Mouse (Mus musculus) forebrain, embryonic 15.5 days (tissue): ENCODE measurements at regions not wholly inside any gene's neighbourhood (a gene's known extent, or its start where the extent isn't known, plus 50 kb on each side); places are given as distances from the start of the nearest gene placed in this dataset.
A peak's percentile ranks its signal among the peaks of the same experiment; 100 is the strongest.

ENCODE experiments used
- ATAC-seq: fragments of 200-750 bp; cut with Nextera tagmentation; replicated peaks from 2 replicates; pipeline ENCODE4 v1.8.0; 2017; ENCODE audit warnings: mild to moderate bottlenecking, moderate TSS enrichment, moderate library complexity
- H3K27ac ChIP-seq: fragments of 300-500 bp; sonication (generic); replicated peaks from 2 replicates; pipeline ENCODE4 v1.5.1; 2015; ENCODE audit warnings: mild to moderate bottlenecking, inconsistent platforms
- H3K27me3 ChIP-seq: fragments of 300-500 bp; sonication (generic); 2 replicates; pipeline ENCODE4 v1.6.1; 2015; ENCODE audit warnings: inconsistent platforms
- H3K36me3 ChIP-seq: fragments of 300-500 bp; sonication (generic); 2 replicates; pipeline ENCODE4 v1.6.1; 2015; ENCODE audit warnings: mild to moderate bottlenecking, inconsistent platforms
- H3K4me1 ChIP-seq: fragments of 300-500 bp; sonication (generic); 2 replicates; pipeline ENCODE4 v1.6.1; 2015; ENCODE audit warnings: inconsistent platforms
- H3K4me2 ChIP-seq: fragments of 300-500 bp; sonication (generic); replicated peaks from 2 replicates; pipeline ENCODE4 v1.6.1; 2015; ENCODE audit warnings: mild to moderate bottlenecking, inconsistent platforms
- H3K4me3 ChIP-seq: fragments of 300-500 bp; sonication (generic); 2 replicates; pipeline ENCODE4 v1.5.1; 2015; ENCODE audit warnings: mild to moderate bottlenecking, inconsistent platforms
- H3K9ac ChIP-seq: fragments of 300-500 bp; sonication (generic); replicated peaks from 2 replicates; pipeline ENCODE4 v1.6.1; 2015; ENCODE audit warnings: mild to moderate bottlenecking, inconsistent platforms
- H3K9me3 ChIP-seq: fragments of 300-500 bp; sonication (generic); 2 replicates; pipeline ENCODE4 v1.6.1; 2016; ENCODE audit warnings: inconsistent platforms
- WGBS: fragments of 180-500 bp; shearing (Covaris S2); methylation state at CpG from one replicate; pipeline ENCODE4 v1.1.7; 2015; ENCODE audit warnings: mixed read lengths; 5-methylcytosine and 5-hydroxymethylcytosine counted together

DNA sequence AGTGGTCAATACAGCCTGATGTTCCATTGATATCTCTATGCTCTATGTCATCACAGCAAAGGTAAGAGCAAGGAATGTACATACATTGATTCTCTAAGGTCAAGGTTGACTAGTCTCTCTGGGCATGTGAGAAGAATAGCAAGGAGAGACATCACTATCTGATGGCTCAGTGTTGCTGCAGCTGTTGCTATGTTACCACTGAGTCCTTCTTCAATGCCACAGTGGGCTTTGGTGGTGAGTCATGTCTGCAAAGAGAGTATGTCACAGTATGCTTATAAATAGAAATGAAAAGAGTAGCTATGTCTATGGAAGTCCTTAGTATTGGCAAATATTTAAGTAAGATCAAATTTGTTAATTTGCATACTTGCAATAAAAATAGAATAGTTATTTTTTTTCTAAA is 326.3 kb downstream of the Cd109 start:
- ATAC-seq = no peak
- no peaks in the 10 kb centered on the region for H3K9me3 ChIP-seq
- no peak overlapping the region for H3K27ac ChIP-seq
- H3K4me2 ChIP-seq = no peak overlapping the region
- H3K9ac ChIP-seq = no peak overlapping the region
- no peaks in the 10 kb centered on the region for H3K27me3 ChIP-seq
- no peak overlapping the region for H3K4me3 ChIP-seq
- H3K36me3 ChIP-seq = no peaks in the 10 kb centered on the region
- H3K4me1 ChIP-seq = no peaks in the 10 kb centered on the region

DNA sequence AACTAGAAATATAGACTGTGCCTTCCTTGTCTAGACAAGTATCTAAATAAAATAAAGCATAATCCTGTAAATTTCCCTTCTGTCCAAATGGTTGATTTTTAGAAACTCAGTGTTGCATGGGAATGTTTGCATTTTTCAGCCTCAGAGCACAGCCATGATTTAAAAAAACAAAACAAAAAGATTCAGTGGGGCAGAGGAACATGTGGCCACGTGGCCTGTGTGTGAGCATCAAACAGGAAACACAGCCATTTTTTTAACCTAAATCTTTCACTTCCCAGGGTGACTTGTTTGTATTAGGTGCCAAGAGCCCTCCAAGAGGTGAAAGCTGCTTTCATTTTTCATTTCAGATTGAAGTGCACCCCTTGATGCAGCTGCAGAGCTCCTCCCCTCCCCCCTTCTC is 349.5 kb downstream of the Cd109 start:
- no peak overlapping the region for H3K9ac ChIP-seq
- 4% methylated on average over 1 of the region's 1 CpGs for WGBS
- H3K36me3 ChIP-seq = no peaks in the 10 kb centered on the region

DNA sequence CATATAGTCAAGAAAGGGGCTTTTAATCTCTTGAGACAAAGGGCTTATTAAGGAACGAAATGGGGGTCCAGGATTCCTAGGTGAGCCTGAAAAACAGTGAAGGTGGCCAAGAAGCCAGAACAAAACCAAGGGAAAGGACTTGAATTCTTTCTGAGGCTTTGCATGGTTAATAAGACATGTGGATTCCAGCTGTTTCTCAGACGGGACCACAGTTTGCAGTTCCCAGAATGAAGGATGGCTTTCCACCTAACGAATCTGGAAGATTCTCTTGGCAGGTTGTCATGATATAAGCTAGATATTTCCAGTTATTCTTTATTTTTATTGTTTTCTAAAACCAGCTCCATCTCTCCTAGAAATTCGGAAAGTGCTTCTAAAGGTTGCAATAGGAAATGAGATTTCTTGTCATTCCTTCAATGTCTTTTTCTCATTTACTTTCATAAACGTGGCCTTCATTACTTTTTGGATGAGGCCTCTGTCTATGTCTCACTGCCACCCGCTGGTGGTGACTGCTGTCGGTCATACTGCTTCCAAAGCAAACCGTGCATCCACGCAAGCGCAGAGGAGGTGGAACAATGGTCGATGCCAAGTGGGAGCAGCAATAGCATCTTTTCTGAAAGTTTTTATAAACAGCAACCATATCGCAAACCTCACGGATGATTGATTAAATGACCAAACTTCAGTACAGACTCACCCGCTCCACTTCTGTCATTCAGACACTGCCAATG is 350.0 kb downstream of the Cd109 start:
- Histone ChIP-seq H3K9ac (no peak overlapping the region), H3K4me2 (no peak overlapping the region), H3K36me3 (no peaks in the 10 kb centered on the region), H3K9me3 (no peaks in the 10 kb centered on the region), H3K4me1 (peaks cover 4% of the 10 kb centered on the region; the same call in 1 of the 2 replicates), H3K4me3 (no peak overlapping the region), H3K27me3 (no peaks in the 10 kb centered on the region), H3K27ac (no peak overlapping the region)
- ATAC-seq = no peak
- WGBS = 66% methylated on average over 14 of the region's 14 CpGs

More for the DNA sequence above, 349.5 kb downstream of the Cd109 start:
- Histone ChIP-seq H3K4me2 (no peak overlapping the region), H3K4me3 (no peak overlapping the region), H3K9me3 (no peaks in the 10 kb centered on the region), H3K27me3 (no peaks in the 10 kb centered on the region), H3K4me1 (peaks cover 4% of the 10 kb centered on the region; the same call in 1 of the 2 replicates), H3K27ac (no peak overlapping the region)
- no peak for ATAC-seq

DNA sequence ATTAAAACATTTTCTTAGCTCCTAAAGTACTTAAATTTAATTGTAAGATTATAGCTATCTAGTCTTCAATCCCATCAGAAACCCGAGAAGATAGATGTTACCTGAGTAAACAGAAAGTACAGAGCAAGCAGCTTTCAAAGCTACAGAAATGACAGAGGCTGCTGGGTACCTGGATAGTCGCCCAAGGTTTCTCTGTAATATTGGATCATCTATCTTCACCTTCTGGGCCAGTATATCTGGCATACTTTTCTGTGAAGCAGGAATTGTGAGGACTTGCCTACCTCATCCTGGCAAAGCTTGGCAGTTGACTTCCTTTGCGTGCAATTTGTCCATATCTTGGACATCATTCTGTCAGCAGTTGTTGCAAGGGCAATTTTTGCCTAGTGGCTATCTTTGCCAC is 356.4 kb downstream of the Cd109 start:
- no peaks in the 10 kb centered on the region for H3K36me3 ChIP-seq
- H3K9ac ChIP-seq = no peak overlapping the region
- H3K27ac ChIP-seq = no peak overlapping the region
- no peaks in the 10 kb centered on the region for H3K9me3 ChIP-seq
- H3K4me1 ChIP-seq = no peaks in the 10 kb centered on the region
- H3K4me3 ChIP-seq = no peak overlapping the region
- WGBS = 87% methylated on average over 3 of the region's 3 CpGs
- H3K27me3 ChIP-seq = no peaks in the 10 kb centered on the region
- H3K4me2 ChIP-seq = no peak overlapping the region
- ATAC-seq = no peak

DNA sequence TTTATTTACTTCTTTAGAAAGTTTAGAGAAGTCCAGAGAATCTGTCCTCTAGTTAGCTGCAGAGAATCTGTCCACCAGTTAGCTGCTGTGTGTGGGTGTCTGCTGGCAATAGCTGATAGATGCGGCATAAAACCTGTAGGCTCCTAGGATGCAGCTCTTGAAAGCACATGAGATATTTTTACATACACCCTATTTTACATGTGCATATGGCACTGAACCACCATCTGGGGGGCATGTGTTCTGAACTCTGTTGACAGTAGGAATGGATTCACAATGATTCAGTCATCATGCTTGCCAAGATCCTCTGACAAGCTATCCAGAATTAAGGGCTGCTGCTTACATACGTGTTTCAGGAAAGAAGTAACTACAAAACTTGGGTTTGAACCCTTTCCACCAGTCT is 368.4 kb downstream of the Cd109 start:
- H3K36me3 ChIP-seq = no peaks in the 10 kb centered on the region
- no peak overlapping the region for H3K4me2 ChIP-seq
- no peak overlapping the region for H3K4me3 ChIP-seq
- peak; percentile 29; the same call in 1 of the 2 replicates for ATAC-seq
- no peaks in the 10 kb centered on the region for H3K27me3 ChIP-seq
- no peak overlapping the region for H3K9ac ChIP-seq
- no peaks in the 10 kb centered on the region for H3K4me1 ChIP-seq
- WGBS = 57% methylated on average over 2 of the region's 2 CpGs
- H3K9me3 ChIP-seq = no peaks in the 10 kb centered on the region
- H3K27ac ChIP-seq = no peak overlapping the region

DNA sequence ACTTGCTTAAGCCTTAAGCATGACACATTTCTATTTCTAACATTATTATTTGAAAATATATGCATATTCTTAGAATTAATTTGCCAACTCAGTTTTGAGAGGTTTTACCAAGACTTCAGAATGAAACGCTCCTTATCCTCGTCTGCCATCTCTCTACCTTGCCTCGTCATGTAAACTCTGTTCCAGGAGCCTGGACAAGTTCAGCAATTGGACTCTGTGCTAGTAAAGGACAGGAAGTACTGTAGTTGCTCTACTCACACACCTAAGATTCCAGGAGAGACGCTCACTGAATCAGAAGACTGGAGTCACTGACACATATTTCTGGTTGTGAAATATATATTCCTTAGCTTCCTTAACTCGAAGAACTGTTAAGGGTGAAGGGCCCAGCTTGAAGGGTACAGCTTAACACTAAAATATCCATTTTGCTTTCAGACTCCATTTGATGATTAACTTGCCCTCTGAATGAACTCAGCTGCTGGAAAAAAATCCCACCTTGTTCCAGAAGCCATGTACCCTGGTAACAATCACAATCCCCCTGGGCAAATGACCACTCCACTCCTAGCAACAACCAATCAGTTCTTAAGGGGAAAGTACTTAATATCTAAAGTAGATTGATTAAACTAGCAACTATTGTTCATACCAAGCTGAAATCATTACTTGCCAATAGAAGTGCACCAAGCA is 370.0 kb downstream of the Cd109 start:
- Histone ChIP-seq H3K4me1 (no peaks in the 10 kb centered on the region), H3K4me3 (no peak overlapping the region), H3K4me2 (no peak overlapping the region), H3K27me3 (no peaks in the 10 kb centered on the region), H3K9ac (no peak overlapping the region), H3K27ac (no peak overlapping the region), H3K9me3 (no peaks in the 10 kb centered on the region), H3K36me3 (no peaks in the 10 kb centered on the region)
- ATAC-seq = no peak
- WGBS = 90% methylated on average over 5 of the region's 5 CpGs

DNA sequence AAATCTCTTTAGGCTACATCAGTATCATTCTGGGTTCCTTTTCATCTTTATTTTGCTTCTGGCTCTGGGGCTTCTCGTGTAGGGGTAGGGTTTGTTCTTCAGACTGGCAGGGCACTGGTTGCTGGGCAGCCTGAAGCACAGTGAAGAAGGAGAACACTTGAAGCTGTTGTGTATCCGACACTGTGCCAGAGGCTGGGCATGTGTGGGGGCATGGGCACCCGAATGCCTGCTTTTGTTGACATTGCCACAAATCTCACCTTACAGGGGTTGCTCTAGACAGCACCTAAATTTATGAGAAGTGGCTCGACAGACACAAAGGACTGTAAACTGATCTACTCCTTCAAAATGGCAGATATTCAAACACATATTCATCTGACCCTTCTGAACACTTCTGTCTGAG is 376.0 kb downstream of the Cd109 start:
- H3K9me3 ChIP-seq = no peaks in the 10 kb centered on the region
- WGBS = 67% methylated on average over 4 of the region's 4 CpGs

DNA sequence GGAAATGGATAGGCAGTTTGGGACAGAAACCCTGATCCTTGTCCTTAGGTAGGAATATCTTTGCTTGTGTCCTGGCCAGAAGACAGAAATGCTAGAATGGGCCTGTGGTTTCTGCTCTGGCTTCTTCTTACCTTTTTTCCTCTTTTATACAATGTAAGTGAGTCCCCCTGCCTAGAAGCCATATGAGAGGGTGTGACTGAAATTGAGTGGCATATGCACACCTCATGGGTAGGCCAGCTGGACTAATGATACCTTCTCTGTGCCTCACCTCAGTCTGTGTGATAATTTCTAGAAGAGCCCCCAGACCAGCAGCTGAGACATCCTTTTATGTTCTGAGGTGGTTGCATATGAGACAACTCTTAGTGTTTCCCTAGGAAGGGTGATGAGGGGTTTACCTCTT is 385.7 kb downstream of the Cd109 start:
- Histone ChIP-seq H3K4me2 (no peak overlapping the region), H3K4me1 (no peaks in the 10 kb centered on the region), H3K9ac (no peak overlapping the region), H3K4me3 (no peak overlapping the region), H3K27ac (no peak overlapping the region), H3K36me3 (no peaks in the 10 kb centered on the region), H3K27me3 (no peaks in the 10 kb centered on the region), H3K9me3 (no peaks in the 10 kb centered on the region)
- no peak for ATAC-seq

More for the DNA sequence above, 376.0 kb downstream of the Cd109 start:
- Histone ChIP-seq H3K4me1 (no peaks in the 10 kb centered on the region), H3K27me3 (no peaks in the 10 kb centered on the region), H3K9ac (no peak overlapping the region), H3K36me3 (no peaks in the 10 kb centered on the region), H3K27ac (no peak overlapping the region), H3K4me3 (no peak overlapping the region), H3K4me2 (no peak overlapping the region)
- ATAC-seq = no peak

DNA sequence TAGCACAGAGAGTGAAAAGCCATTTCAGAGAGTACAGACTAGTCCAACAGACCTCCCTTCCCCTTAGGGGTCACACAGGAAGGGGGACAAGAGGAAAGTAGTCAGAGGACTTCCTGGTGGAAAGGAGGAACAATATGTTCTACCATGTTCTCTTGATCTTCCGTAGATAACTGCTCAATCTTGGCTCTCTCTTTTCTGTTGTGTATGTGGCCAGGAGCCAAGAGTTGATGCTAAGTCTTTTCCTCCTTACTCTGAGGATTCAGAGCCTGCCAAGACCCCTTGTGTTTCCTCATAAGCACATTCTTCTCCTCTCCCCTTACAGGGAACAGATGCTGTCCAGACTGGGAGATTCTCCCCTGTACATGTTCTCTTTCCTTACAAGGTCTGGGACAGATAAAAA is 386.6 kb downstream of the Cd109 start:
- 62% methylated on average over 1 of the region's 1 CpGs for WGBS

DNA sequence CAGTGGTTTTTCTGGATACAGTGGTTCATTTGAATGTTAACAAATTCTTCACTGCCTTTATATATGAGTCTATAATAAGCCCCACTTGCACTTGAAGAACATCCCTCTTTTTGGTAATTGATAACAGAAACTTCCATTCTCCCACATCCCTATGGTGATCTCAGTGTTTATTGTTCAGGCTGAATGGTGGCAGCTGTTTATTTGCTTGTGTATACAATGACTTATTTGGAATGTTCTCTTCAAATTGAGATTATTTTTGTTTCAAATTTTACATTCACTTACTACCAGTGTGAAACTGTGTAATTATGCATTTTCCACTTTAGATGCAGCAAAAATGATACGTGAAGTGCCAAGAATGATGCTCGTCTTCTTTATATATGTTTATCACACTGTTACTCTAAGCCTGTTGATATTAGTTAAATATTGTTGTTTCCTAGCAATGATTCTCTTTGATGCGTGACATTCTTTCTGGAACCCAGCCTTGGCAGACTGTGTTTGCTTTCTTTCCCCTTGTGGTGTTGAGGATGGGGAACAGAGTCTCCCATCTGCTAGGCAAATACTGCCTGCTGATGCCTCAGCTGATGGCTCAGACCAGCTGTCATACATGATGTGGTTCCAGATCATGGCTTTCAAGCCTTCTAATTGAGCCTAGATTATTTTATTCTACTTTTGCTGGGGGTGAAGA is 389.1 kb downstream of the Cd109 start:
- WGBS = 43% methylated on average over 3 of the region's 3 CpGs
- no peaks in the 10 kb centered on the region for H3K27me3 ChIP-seq
- no peak overlapping the region for H3K9ac ChIP-seq
- no peaks in the 10 kb centered on the region for H3K36me3 ChIP-seq
- H3K4me1 ChIP-seq = no peaks in the 10 kb centered on the region
- H3K9me3 ChIP-seq = no peaks in the 10 kb centered on the region
- no peak overlapping the region for H3K4me3 ChIP-seq
- H3K27ac ChIP-seq = no peak overlapping the region
- ATAC-seq = peak; percentile 97
- no peak overlapping the region for H3K4me2 ChIP-seq

More for the DNA sequence above, 386.6 kb downstream of the Cd109 start:
- Histone ChIP-seq H3K9ac (no peak overlapping the region), H3K9me3 (no peaks in the 10 kb centered on the region), H3K4me1 (no peaks in the 10 kb centered on the region), H3K4me3 (no peak overlapping the region), H3K27me3 (no peaks in the 10 kb centered on the region), H3K36me3 (no peaks in the 10 kb centered on the region), H3K4me2 (no peak overlapping the region), H3K27ac (no peak overlapping the region)
- no peak for ATAC-seq

DNA sequence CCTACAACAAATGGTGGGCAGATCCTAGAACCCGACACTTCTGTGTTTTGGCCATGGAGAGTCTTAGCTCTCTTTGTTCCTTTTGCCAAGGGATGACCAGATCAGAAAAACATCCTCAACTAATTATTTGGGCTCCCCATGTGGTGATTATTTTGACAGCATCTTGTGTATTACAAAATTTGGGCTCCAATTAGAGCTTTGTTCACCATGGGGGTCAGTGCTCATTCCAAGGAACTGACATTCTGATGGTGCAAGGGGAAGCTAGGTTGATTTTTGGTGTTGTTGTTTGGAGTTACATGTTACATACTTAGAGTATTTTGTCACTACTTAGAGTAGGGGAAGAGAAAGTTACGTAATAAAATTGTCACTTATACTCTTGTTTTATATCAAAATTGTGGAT is 406.9 kb downstream of the Cd109 start:
- no peaks in the 10 kb centered on the region for H3K27me3 ChIP-seq
- no peak for ATAC-seq
- no peak overlapping the region for H3K4me2 ChIP-seq
- H3K36me3 ChIP-seq = no peaks in the 10 kb centered on the region
- WGBS = 88% methylated on average over 2 of the region's 2 CpGs
- H3K4me3 ChIP-seq = no peak overlapping the region
- H3K9me3 ChIP-seq = no peaks in the 10 kb centered on the region
- no peaks in the 10 kb centered on the region for H3K4me1 ChIP-seq
- no peak overlapping the region for H3K9ac ChIP-seq
- no peak overlapping the region for H3K27ac ChIP-seq

DNA sequence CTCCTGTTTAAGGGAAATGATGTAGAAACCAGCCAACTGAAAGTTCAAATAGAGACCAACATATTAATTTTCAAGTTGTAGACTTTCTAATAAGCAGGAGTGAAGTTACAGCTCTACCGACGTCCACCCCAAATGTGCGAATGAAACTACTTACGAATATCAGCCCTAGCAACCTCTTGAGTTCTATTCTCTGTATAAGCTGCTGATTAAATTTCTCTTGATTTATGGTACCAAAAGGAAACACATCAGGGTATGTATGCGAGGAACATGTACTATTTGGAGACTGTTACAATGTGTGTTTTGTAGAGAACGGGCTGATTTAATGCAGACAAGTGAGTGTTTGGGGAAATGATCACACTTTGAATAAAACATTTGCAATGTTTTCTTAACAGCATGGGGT is 412.9 kb downstream of the Cd109 start:
- Histone ChIP-seq H3K4me3 (no peak overlapping the region), H3K4me2 (no peak overlapping the region), H3K9ac (no peak overlapping the region), H3K9me3 (no peaks in the 10 kb centered on the region), H3K27ac (no peak overlapping the region), H3K36me3 (no peaks in the 10 kb centered on the region), H3K4me1 (no peaks in the 10 kb centered on the region), H3K27me3 (no peaks in the 10 kb centered on the region)
- no peak for ATAC-seq
- 93% methylated on average over 6 of the region's 6 CpGs for WGBS
